Mouse (Mus musculus): ENCODE measurements around the gene Hpse2.

DNA sequence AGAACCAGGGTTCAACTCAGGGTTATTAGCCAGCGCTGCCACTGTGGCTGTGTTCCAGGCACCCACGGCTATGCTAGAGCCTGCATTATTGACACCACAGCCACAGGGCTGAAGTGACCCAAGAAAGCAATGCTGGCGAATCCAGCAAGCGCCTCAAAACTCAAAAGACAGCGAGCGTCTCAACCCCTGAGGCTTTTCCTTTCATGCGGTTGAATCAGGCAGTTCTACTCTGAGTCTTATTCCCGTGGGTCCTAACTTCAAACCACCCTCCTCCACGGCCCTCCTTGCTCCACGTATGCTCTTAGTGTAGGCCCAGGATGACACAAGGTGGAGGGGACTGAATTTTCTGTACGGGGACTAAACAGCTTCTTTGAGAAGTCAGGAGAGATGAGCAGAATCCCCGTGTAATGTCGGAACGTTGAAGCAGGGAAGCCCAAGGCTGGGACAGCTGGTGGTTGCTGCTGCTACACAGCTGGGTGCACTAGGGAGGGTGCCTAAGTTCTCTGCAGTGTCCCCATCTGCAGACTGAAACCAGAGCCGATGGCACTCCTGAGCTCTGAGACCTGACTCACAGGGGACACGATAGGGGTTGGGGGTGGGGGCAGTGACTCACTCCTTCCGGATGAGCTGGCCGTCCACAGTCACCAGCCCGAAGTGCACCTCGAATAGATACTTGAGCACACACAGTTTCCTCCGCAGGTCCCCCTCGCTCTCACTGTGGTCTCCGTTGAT is 617.8 kb downstream of the Hpse2 start:
- TF ChIP-seq TAL1 (IDR thresholded peaks at IDR 0.05; ENCODE audit: low read length) (no peak), GATA1 (IDR thresholded peaks at IDR 0.05; ENCODE audit: low read length) (no peak)
